Mouse (Mus musculus) spleen, adult 2 months (tissue): Measurements from ENCODE around the gene Sh3bp1.

Experiments used
- CTCF ChIP-seq: fragments of 200-500 bp; IDR thresholded peaks from 2 replicates; pipeline ENCODE4 v1.5.1; 2011; ENCODE audit warnings: mild to moderate bottlenecking, inconsistent platforms; ENCODE audit not compliant: insufficient read depth, insufficient read length, insufficient replicate concordance; ENCODE audit errors: extremely low read depth
- POLR2A ChIP-seq: fragments of 200-500 bp; IDR thresholded peaks from 2 replicates; pipeline ENCODE4 v1.6.1; 2011; ENCODE audit warnings: low read depth, low read length, inconsistent platforms

DNA sequence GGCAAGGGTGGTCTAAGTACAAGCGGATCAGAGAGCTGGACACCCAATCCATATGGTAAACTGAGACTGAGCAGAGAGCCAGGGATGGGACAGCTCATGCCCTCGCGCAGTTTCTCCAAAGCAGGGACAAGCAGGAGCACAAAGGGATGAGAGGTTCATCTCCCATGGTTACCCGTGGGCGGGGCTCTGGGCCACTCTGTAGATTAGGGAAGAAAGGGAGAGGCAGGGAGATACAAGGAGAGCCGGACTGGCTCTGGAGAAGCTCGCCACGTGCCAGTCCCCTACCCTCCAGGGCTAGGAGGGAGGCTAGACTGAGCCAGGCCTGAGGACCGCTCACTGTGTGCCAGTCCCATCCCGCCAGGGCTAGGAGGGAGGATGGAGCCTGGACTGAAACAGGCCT is 37.7 kb downstream of the Sh3bp1 start:
- TF ChIP-seq CTCF (no peak), POLR2A (no peak)
